8 mouse cellular contexts compared by ENCODE assay signal in genomic region chr9:54533975-54534374, GRCm38 (mm10). TPM values are rescaled to one million over a fixed set of nuclear protein-coding genes. Genes with fewer than 3 reads are reported as not detected.
DNase-seq lines count a peak whose midpoint lies in the region; ATAC-seq and TF ChIP-seq lines count a peak whose summit lies in the region.

No protein-coding gene starts in this region.

- H3K27ac ChIP-seq in embryonic facial prominence, embryonic 13.5 days = peak overlapping the region; percentile 55
- no peak overlapping the region for H3K27ac ChIP-seq in embryonic facial prominence, embryonic 10.5 days (replicated peaks)
- peak overlapping the region; percentile 89 for H3K27ac ChIP-seq in forebrain, embryonic 16.5 days (ENCODE audit: low read length)
- H3K27ac ChIP-seq in left cerebral cortex, adult 2 months = peak overlapping the region; percentile 24; the same call in 1 of the 2 replicates

- no peak for DNase-seq in embryonic facial prominence, embryonic 10.5 days (ENCODE audit: low spot score)
- DNase-seq in Muller cell, postnatal 12 days (ENCODE audit: inconsistent ontology term) = peak; percentile 24
- peak; percentile 66 to 77 for DNase-seq in left cerebral cortex, adult 2 months (ENCODE audit: extremely low spot score in 1 of 2, low spot score in 2 of 2)
- no peak for DNase-seq in T-cell, adult 2 months (ENCODE audit: low spot score)

- WGBS in embryonic facial prominence, embryonic 13.5 days = 60% methylated on average over 5 of the region's 5 CpGs
- WGBS in embryonic facial prominence, embryonic 10.5 days = 82% methylated on average over 5 of the region's 5 CpGs
- WGBS in forebrain, embryonic 16.5 days = 23% methylated on average over 5 of the region's 5 CpGs

- no peaks in the 10 kb centered on the region for H3K36me3 ChIP-seq in embryonic facial prominence, embryonic 13.5 days
- no peaks in the 10 kb centered on the region for H3K36me3 ChIP-seq in embryonic facial prominence, embryonic 10.5 days (replicated peaks)
- no peaks in the 10 kb centered on the region for H3K36me3 ChIP-seq in forebrain, embryonic 16.5 days (ENCODE audit: control insufficient read depth, insufficient read depth)

- no peak for ATAC-seq in embryonic facial prominence, embryonic 13.5 days (ENCODE audit: insufficient number of reproducible peaks, insufficient read depth, low FRiP score, low TSS enrichment, low read depth)
- ATAC-seq in forebrain, embryonic 16.5 days = peak; percentile 86
- no peak for ATAC-seq in megakaryocyte progenitor cell, adult 5-6 weeks (replicated peaks; ENCODE audit: poor library complexity)
- ATAC-seq in inflammation-experienced regulatory T-cells, adult 6 months = no peak

- no peaks in the 10 kb centered on the region for H3K9me3 ChIP-seq in embryonic facial prominence, embryonic 13.5 days
- H3K9me3 ChIP-seq in embryonic facial prominence, embryonic 10.5 days = no peaks in the 10 kb centered on the region
- no peaks in the 10 kb centered on the region for H3K9me3 ChIP-seq in forebrain, embryonic 16.5 days (ENCODE audit: control insufficient read depth, low read length)

- no peak for TF ChIP-seq CTCF in left cerebral cortex, adult 2 months (IDR thresholded peaks at IDR 0.05)

- H3K4me2 ChIP-seq in embryonic facial prominence, embryonic 13.5 days = no peak overlapping the region
- no peak overlapping the region for H3K4me2 ChIP-seq in forebrain, embryonic 16.5 days (ENCODE audit: low read length)

- H3K9ac ChIP-seq in embryonic facial prominence, embryonic 13.5 days = no peak overlapping the region
- peak overlapping the region; percentile 39; the same call in 1 of the 2 replicates for H3K9ac ChIP-seq in forebrain, embryonic 16.5 days (replicated peaks; ENCODE audit: low read depth, low read length)

- H3K4me1 ChIP-seq in embryonic facial prominence, embryonic 13.5 days = peaks cover 10% of the 10 kb centered on the region
- H3K4me1 ChIP-seq in embryonic facial prominence, embryonic 10.5 days = 0 out of 2 replicates have a peak, but pooled peaks cover 5% of the 10 kb centered on the region
- peaks cover 42% of the 10 kb centered on the region for H3K4me1 ChIP-seq in forebrain, embryonic 16.5 days (replicated peaks; ENCODE audit: control insufficient read depth, insufficient read depth, low read length)

- no peak overlapping the region for H3K4me3 ChIP-seq in embryonic facial prominence, embryonic 13.5 days
- H3K4me3 ChIP-seq in embryonic facial prominence, embryonic 10.5 days = no peak overlapping the region
- no peak overlapping the region for H3K4me3 ChIP-seq in forebrain, embryonic 16.5 days (replicated peaks; ENCODE audit: low read length)
- no peak overlapping the region for H3K4me3 ChIP-seq in left cerebral cortex, adult 2 months

- intact Hi-C loops in left cerebral cortex, adult 2 months (cut with DNase I) = no loop called here

- H3K27me3 ChIP-seq in embryonic facial prominence, embryonic 13.5 days = no peaks in the 10 kb centered on the region
- H3K27me3 ChIP-seq in embryonic facial prominence, embryonic 10.5 days (replicated peaks; ENCODE audit: low read depth, poor library complexity, severe bottlenecking) = no peaks in the 10 kb centered on the region
- no peaks in the 10 kb centered on the region for H3K27me3 ChIP-seq in forebrain, embryonic 16.5 days (replicated peaks; ENCODE audit: control insufficient read depth, insufficient read depth, low read length)

RNA-seq across cellular contexts. Expression of gene Sh2d7, which starts 4.8 kb away (rescaled TPM):
- polyA plus RNA-seq in embryonic facial prominence, embryonic 13.5 days (2015; fragmentation: Nextera tagmentation; extraction: Ambion mirVana) = not detected in 2 replicates
- not detected in 2 replicates for polyA plus RNA-seq in embryonic facial prominence, embryonic 10.5 days (2016; fragmentation: Nextera tagmentation; extraction: Ambion mirVana)
- polyA plus RNA-seq in forebrain, embryonic 16.5 days (2015; fragmentation: Nextera tagmentation; extraction: Ambion mirVana) = 0.16 TPM in 1 of 2 replicates, not detected in the other
- total RNA-seq in left cerebral cortex, adult 2 months (2021) = under 1 TPM in 1 of 2 experiments, not detected in 1; 0.11 TPM
- total RNA-seq in megakaryocyte progenitor cell, adult 5-6 weeks (2015) = not detected in 2 replicates
- total RNA-seq in megakaryocyte progenitor cell, adult 5-6 weeks (2017) = not detected in 2 replicates
- polyA plus RNA-seq in inflammation-experienced regulatory T-cells, adult 6 months (2017; shearing (Covaris generic)) = not detected

RNA-seq across cellular contexts. Expression of gene Cib2, which starts 26.0 kb away (rescaled TPM):
- polyA plus RNA-seq in embryonic facial prominence, embryonic 13.5 days (2015; fragmentation: Nextera tagmentation; extraction: Ambion mirVana) = 36.0 and 36.4 TPM in 2 replicates
- polyA plus RNA-seq in embryonic facial prominence, embryonic 10.5 days (2016; fragmentation: Nextera tagmentation; extraction: Ambion mirVana) = 9.9 TPM in 2 replicates
- polyA plus RNA-seq in forebrain, embryonic 16.5 days (2015; fragmentation: Nextera tagmentation; extraction: Ambion mirVana) = 36.8 and 40.5 TPM in 2 replicates
- total RNA-seq in left cerebral cortex, adult 2 months (2021) = 10 to 100 TPM; 22.0 to 24.2 TPM
- total RNA-seq in megakaryocyte progenitor cell, adult 5-6 weeks (2015) = 2.0 and 2.4 TPM in 2 replicates
- total RNA-seq in megakaryocyte progenitor cell, adult 5-6 weeks (2017) = 1.2 and 1.3 TPM in 2 replicates
- 1 to 10 TPM in 1 of 3 experiments, under 1 TPM in 2; 0.55 to 4.9 (median 0.96) TPM for polyA plus RNA-seq in inflammation-experienced regulatory T-cells, adult 6 months (2017; shearing (Covaris generic))

RNA-seq across cellular contexts. Expression of gene Dmxl2, which starts 32.5 kb away (rescaled TPM):
- polyA plus RNA-seq in embryonic facial prominence, embryonic 13.5 days (2015; fragmentation: Nextera tagmentation; extraction: Ambion mirVana) = 6.5 and 9.3 TPM in 2 replicates
- 6.1 and 6.4 TPM in 2 replicates for polyA plus RNA-seq in embryonic facial prominence, embryonic 10.5 days (2016; fragmentation: Nextera tagmentation; extraction: Ambion mirVana)
- polyA plus RNA-seq in forebrain, embryonic 16.5 days (2015; fragmentation: Nextera tagmentation; extraction: Ambion mirVana) = 57.0 and 60.6 TPM in 2 replicates
- 100 to 1,000 TPM; 203 to 220 TPM for total RNA-seq in left cerebral cortex, adult 2 months (2021)
- total RNA-seq in megakaryocyte progenitor cell, adult 5-6 weeks (2015) = 9.8 and 13.9 TPM in 2 replicates
- 10.3 and 12.6 TPM in 2 replicates for total RNA-seq in megakaryocyte progenitor cell, adult 5-6 weeks (2017)
- under 1 TPM; 0.09 to 0.23 (median 0.18) TPM for polyA plus RNA-seq in inflammation-experienced regulatory T-cells, adult 6 months (2017; shearing (Covaris generic))

RNA-seq across cellular contexts. Expression of gene Idh3a, which starts 52.2 kb away (rescaled TPM):
- 103 and 110 TPM in 2 replicates for polyA plus RNA-seq in embryonic facial prominence, embryonic 13.5 days (2015; fragmentation: Nextera tagmentation; extraction: Ambion mirVana)
- polyA plus RNA-seq in embryonic facial prominence, embryonic 10.5 days (2016; fragmentation: Nextera tagmentation; extraction: Ambion mirVana) = 119 and 122 TPM in 2 replicates
- 151 and 163 TPM in 2 replicates for polyA plus RNA-seq in forebrain, embryonic 16.5 days (2015; fragmentation: Nextera tagmentation; extraction: Ambion mirVana)
- 100 to 1,000 TPM; 179 to 187 TPM for total RNA-seq in left cerebral cortex, adult 2 months (2021)
- total RNA-seq in megakaryocyte progenitor cell, adult 5-6 weeks (2015) = 126 and 142 TPM in 2 replicates
- 74.5 and 85.5 TPM in 2 replicates for total RNA-seq in megakaryocyte progenitor cell, adult 5-6 weeks (2017)
- polyA plus RNA-seq in inflammation-experienced regulatory T-cells, adult 6 months (2017; shearing (Covaris generic)) = 100 to 1,000 TPM; 110 to 244 (median 135) TPM

Comparison
In these comparisons a context has a peak if more than half of its experiments do, and no peak if none do; other contexts are left out.
1. DNase-seq: peak in Muller cell, postnatal 12 days (single experiment) and left cerebral cortex, adult 2 months (2 of 2); none in embryonic facial prominence, embryonic 10.5 days (single experiment) and T-cell, adult 2 months (single experiment).